Mouse (Mus musculus): Measurements from ENCODE around the gene Gsk3a.

Gsk3a gene

DNA sequence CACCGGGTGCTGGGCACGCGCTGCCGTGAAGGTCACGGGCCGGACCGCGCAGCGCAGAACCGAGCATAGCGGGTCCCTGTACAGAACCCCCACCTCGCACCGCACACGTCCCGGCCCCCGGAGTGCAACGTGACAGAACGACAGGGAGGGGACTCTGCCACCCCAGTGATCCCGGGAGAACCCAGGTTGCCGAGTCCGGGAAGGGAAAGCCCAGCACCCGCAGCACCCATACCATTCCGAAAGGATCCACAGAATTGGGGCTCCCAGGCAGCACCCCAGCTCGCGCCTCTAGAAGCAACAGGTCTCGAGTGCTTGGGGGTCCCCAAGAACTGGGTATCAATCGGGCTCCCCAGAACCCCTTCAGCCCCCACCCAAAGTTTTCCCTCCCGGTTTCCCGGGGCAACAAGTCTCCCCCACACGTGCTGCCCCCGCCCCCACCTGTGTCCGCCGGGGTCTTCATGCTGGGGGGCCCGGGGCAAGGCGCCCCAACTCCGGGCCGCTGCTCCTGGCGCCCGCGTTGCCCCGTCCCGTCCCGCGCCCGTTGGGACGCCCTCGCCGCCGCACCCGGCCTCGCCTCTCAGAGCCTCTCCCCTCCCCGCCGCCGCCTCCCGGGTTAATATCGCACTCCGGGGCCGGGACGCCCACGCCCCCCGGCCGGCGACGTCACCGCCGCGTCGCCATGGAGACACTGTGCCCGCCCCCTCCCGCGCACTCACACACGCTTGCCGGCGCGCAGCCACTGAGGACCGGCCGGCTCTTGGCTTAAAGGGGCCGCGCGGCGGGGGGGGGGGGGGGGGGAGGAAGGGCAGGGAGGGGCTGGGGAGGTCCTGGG lies 12.7 kb upstream of the Gsk3a start, which contains the start of gene Erf:
Erf (minus strand) TSS at position 621 of the 832 bp plus-strand sequence.
- DNase-seq (ENCODE audit: low spot score in 2 of 2) = peak; percentile 89 to 95

- DNase-seq (ENCODE audit: low spot score in 2 of 2) = peak; percentile 75 to 77
Observed at GRCm38 (mm10) chr7:25249314-25250140, 11.9 kb upstream of the Gsk3a start.

DNA sequence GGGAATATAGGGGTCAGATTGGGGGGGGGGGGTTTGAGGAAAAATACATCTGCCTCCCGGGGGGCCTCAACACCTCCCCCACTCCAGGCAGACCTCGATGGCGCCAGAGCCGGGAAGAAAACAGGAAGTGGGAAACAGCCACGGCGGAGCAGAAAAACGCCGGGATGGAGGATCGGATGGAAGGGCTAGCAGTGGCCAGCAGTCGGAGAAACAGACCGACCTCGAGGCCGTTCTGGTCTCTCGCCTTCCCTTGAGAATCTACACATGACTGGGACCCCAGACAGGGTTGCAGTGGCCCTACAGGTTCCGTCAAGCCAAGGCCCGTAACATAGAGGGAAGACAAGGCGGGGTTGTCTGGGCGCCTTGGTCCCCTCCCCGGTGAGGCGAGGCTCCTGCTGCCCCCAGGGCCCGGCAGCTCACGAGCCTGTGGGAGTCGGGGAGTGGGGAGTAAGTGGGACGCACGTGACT lies 11.2 kb upstream of the Gsk3a start:
- DNase-seq (ENCODE audit: low spot score in 2 of 2) = no peak

- DNase-seq (ENCODE audit: low spot score in 2 of 2) = peak in 1 of 2 experiments; percentile 21
Observed at GRCm38 (mm10) chr7:25248018-25248647, 10.5 kb upstream of the Gsk3a start.

- DNase-seq (ENCODE audit: low spot score in 2 of 2) = no peak
Observed at GRCm38 (mm10) chr7:25247498-25247897, 9.8 kb upstream of the Gsk3a start.

- no peak for DNase-seq (ENCODE audit: low spot score in 2 of 2)
Observed at GRCm38 (mm10) chr7:25246759-25247137, 9.1 kb upstream of the Gsk3a start.

DNA sequence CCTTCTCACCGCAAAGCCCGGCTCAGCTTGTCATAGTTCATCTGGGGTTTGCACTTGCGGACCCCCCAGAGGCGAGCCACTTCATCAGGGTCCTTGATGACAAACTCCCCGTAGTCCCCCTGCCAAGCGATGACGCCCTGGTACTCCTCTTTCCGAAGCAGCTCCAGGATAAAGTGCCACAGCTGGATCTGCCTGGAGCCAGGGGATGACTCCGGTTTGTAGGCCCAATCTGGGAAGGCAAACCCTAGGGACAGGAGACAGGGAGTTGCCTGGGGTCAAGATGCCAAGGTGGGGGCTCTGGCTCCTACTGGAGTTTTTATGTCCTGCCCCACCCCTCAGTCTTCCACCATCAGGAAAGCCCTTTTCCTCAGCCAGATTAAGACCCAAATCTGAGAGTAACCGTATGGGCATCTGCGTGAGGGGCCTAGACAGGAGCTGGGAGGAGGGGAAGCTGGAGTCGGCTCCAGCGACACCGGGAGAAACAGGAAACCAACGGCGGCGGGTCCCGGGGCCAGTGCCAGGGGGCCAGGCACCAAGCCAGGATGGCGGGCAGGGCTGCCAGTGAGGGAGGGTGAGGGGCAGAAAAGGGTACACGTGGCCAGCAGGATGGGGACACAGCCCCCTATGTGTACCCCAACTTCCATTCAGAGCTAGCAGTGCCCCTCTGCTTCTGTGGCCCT lies 8.6 kb upstream of the Gsk3a start:
- peak in 1 of 2 experiments; percentile 15 for DNase-seq (ENCODE audit: low spot score in 2 of 2)

GRCm38 (mm10) chr7:25244562-25245369 lies 7.1 kb upstream of the Gsk3a start:
- no peak for DNase-seq (ENCODE audit: low spot score in 2 of 2)

- DNase-seq (ENCODE audit: low spot score in 2 of 2) = no peak
Observed at GRCm38 (mm10) chr7:25243361-25243760, 5.7 kb upstream of the Gsk3a start.

DNA sequence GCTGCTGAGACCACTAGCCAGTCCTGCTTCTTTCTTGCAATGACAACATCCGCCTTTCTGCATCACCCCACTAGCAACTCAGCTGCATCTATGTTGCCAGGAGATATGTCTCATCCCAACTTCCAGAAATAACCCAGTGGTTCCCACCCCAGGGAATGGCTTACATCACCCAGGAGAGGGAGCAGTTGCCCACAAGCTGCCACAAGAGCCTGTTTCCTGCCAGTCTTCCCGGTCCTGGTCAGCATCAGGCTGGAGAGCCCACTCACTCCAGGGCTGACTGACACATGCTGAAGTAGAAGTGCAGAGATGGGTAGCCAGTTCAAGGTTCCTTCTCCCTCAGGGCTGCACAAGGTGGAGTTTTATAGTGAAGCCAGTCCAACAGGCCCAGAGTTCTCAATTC lies 3.4 kb upstream of the Gsk3a start:
- DNase-seq (ENCODE audit: low spot score in 2 of 2) = peak in 1 of 2 experiments; percentile 8

GRCm38 (mm10) chr7:25240631-25241030 lies 3.0 kb upstream of the Gsk3a start:
- no peak for DNase-seq (ENCODE audit: low spot score in 2 of 2)

- peak; percentile 81 to 88 for DNase-seq (ENCODE audit: low spot score in 2 of 2)
Observed at GRCm38 (mm10) chr7:25238829-25239623, 1.4 kb upstream of the Gsk3a start.

- peak; percentile 84 to 90 for DNase-seq (ENCODE audit: low spot score in 2 of 2)
Observed at GRCm38 (mm10) chr7:25238015-25238706, 510 bp upstream of the Gsk3a start.

- DNase-seq (ENCODE audit: low spot score in 2 of 2) = no peak
Observed at GRCm38 (mm10) chr7:25235526-25235925, 2.1 kb downstream of the Gsk3a start.

- DNase-seq (ENCODE audit: low spot score in 2 of 2) = peak; percentile 70 to 80
Observed at GRCm38 (mm10) chr7:25233061-25233460, 4.6 kb downstream of the Gsk3a start.

DNA sequence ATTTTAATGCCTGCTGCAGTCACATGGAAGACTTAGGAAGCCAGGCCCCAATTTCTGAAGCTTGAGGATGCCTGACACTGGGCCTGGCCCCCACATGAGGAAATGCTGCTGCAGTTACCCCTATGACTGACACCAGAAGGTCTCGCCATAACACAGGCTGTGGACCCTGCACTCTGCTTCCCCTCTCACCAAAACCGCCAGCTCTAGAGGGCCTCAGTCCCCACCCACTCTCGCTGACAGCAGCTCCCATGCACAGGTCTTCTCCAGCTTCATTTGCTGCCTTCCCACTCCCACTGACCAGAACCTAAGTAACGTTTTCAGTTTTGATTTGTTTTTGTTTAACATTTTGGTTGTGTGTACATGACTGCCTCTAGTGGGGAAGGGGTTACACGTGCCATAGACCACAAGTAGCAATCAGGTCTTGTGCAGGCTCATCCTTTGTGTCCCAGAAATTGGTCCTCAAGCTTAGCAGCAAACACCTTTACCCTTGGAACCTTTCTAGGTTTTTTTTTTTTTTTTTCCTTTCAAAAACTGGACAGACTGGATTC lies 5.5 kb downstream of the Gsk3a start:
- DNase-seq (ENCODE audit: low spot score in 2 of 2) = no peak

GRCm38 (mm10) chr7:25230690-25231285 lies 6.9 kb downstream of the Gsk3a start:
- peak in 1 of 2 experiments; percentile 47 for DNase-seq (ENCODE audit: low spot score in 2 of 2)

DNA sequence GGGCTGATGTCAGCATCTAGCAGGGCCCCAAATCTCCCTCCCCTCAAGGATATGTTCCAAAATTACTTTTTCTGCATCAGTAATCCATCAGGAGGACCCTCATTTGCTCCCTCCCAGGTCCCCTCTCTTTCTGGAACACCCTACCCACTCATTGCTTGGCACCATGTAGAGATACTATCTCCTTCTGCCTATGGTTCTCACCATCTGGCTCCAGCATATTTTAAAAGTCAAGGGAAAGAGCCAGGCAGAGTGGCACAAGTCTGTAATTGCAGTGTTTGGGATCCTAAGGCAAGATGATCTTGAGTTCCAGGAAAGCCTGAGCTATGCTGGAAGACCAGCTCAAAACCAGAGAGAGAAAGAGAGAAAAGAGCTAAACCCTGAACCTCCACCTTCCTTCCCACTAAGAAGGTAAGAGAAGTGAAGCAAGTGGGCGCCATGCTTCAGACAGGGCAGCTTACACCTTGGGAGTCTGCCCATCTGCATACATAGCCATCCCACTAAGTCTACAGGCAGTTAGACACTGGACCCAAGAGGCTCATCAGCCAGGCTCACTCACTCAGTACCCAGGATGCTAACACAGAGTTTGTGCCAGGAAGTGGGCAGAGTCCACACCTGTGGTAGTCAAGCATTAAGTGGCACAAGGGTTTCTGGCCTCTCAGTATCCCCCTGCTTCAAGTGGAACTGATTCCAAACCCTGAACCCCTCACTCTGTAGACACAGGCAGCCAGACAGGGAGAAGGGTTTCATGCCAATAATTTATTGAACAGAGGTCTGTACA lies 9.9 kb downstream of the Gsk3a start:
- no peak for DNase-seq (ENCODE audit: low spot score in 2 of 2)

Data from thymus, postnatal 10 days (tissue).